Mouse (Mus musculus): Measurements from ENCODE around the gene Nyap1. TPM values are rescaled to one million over a fixed set of nuclear protein-coding genes. Genes with fewer than 3 reads are reported as not detected.

Nyap1 gene
- 10 to 100 TPM; 78.5 to 83.4 TPM for total RNA-seq (2021)
- long read RNA-seq, experiment 1, partial matches to known transcripts: 2 of 3 reads
- long read RNA-seq, experiment 1, other reads (novel, unspliced or antisense): 1 of 3 reads
- long read RNA-seq, experiment 2, partial matches to known transcripts: 2 of 3 reads
- long read RNA-seq, experiment 2, other reads (novel, unspliced or antisense): 1 of 3 reads

GRCm38 (mm10) chr5:137741023-137741931 lies at the start of gene Nyap1:
Gene Nyap1, minus strand, starts transcription at chr5:137741607.
- intact Hi-C loops (cut with DNase I): no loop called here
- peak; percentile 75 to 82 for DNase-seq (ENCODE audit: low spot score in 2 of 2)

GRCm38 (mm10) chr5:137788946-137789531 lies 47.6 kb upstream of the Nyap1 start:
- DNase-seq (ENCODE audit: low spot score in 2 of 2): no peak
- intact Hi-C loops (cut with DNase I): loop anchor here (5.0 to 10.0 kb wide), 2 partner anchors 326 to 368 kb away; partner anchors contain the start of genes Zfp113 and Zscan21

GRCm38 (mm10) chr5:137788171-137788570 lies 46.8 kb upstream of the Nyap1 start:
- DNase-seq (ENCODE audit: low spot score in 2 of 2): peak in 1 of 2 experiments; percentile 19
- intact Hi-C loops (cut with DNase I): loop anchor here (5.0 to 10.0 kb wide), 2 partner anchors 327 to 369 kb away; partner anchors contain the start of genes Zfp113 and Zscan21

GRCm38 (mm10) chr5:137787151-137787928 lies 45.9 kb upstream of the Nyap1 start, which contains the start of the genes Mepce and Zcwpw1:
Gene Mepce, minus strand, starts transcription at chr5:137787655.
Gene Zcwpw1, plus strand, starts transcription at chr5:137787798.
- DNase-seq (ENCODE audit: low spot score in 2 of 2): peak; percentile 96 to 97
- intact Hi-C loops (cut with DNase I): loop anchor here (5.0 to 10.0 kb wide), 2 partner anchors 327 to 370 kb away; partner anchors contain the start of genes Zfp113 and Zscan21

GRCm38 (mm10) chr5:137786109-137786942 lies 44.9 kb upstream of the Nyap1 start:
- intact Hi-C loops (cut with DNase I): loop anchor here (5.0 to 10.0 kb wide), 2 partner anchors 328 to 371 kb away; partner anchors contain the start of genes Zfp113 and Zscan21
- DNase-seq (ENCODE audit: low spot score in 2 of 2): peak; percentile 100

GRCm38 (mm10) chr5:137785164-137786031 lies 44.0 kb upstream of the Nyap1 start:
- peak; percentile 26 to 64 for DNase-seq (ENCODE audit: low spot score in 2 of 2)
- intact Hi-C loops (cut with DNase I): loop anchor here (5.0 to 10.0 kb wide), 2 partner anchors 329 to 372 kb away; partner anchors contain the start of genes Zfp113 and Zscan21

GRCm38 (mm10) chr5:137784546-137784945 lies 43.1 kb upstream of the Nyap1 start:
- DNase-seq (ENCODE audit: low spot score in 2 of 2): no peak

GRCm38 (mm10) chr5:137783901-137784540 lies 42.6 kb upstream of the Nyap1 start:
- intact Hi-C loops (cut with DNase I): loop anchor here (10.0 kb wide), 1 partner anchor 331 kb away; the partner anchor contains the start of gene Zscan21
- DNase-seq (ENCODE audit: low spot score in 2 of 2): no peak

More at GRCm38 (mm10) chr5:137784546-137784945, 43.1 kb upstream of the Nyap1 start:
- intact Hi-C loops (cut with DNase I): loop anchor here (10.0 kb wide), 1 partner anchor 330 kb away; the partner anchor contains the start of gene Zscan21

- intact Hi-C loops (cut with DNase I): loop anchor here (10.0 kb wide), 1 partner anchor 332 kb away; the partner anchor contains the start of gene Zscan21
- no peak for DNase-seq (ENCODE audit: low spot score in 2 of 2)
These were observed 41.5 kb upstream of the Nyap1 start for GRCm38 (mm10) chr5:137782776-137783522.

- intact Hi-C loops (cut with DNase I): loop anchor here (10.0 kb wide), 1 partner anchor 333 kb away; the partner anchor contains the start of gene Zscan21
- no peak for DNase-seq (ENCODE audit: low spot score in 2 of 2)
These were observed 40.3 kb upstream of the Nyap1 start for GRCm38 (mm10) chr5:137781661-137782060.

- intact Hi-C loops (cut with DNase I): no loop called here
- no peak for DNase-seq (ENCODE audit: low spot score in 2 of 2)
These were observed 37.9 kb upstream of the Nyap1 start for GRCm38 (mm10) chr5:137779053-137779933.

GRCm38 (mm10) chr5:137778635-137779034 lies 37.2 kb upstream of the Nyap1 start, which contains the start of gene Ppp1r35:
Gene Ppp1r35, plus strand, starts transcription at chr5:137778849.
- DNase-seq (ENCODE audit: low spot score in 2 of 2): peak; percentile 96 to 98
- intact Hi-C loops (cut with DNase I): no loop called here

GRCm38 (mm10) chr5:137777267-137777845 lies 35.9 kb upstream of the Nyap1 start:
- no peak for DNase-seq (ENCODE audit: low spot score in 2 of 2)
- intact Hi-C loops (cut with DNase I): no loop called here

- intact Hi-C loops (cut with DNase I): no loop called here
- DNase-seq (ENCODE audit: low spot score in 2 of 2): no peak
These were observed 35.1 kb upstream of the Nyap1 start for GRCm38 (mm10) chr5:137776408-137776918.

Measured in left cerebral cortex, postnatal 14 days (tissue).